Mouse (Mus musculus) olfactory bulb, adult 2 months (tissue): Measurements from ENCODE around the gene Itgb7.

ENCODE experiments used
- CTCF ChIP-seq: fragments of 200-500 bp; IDR thresholded peaks from 2 replicates; pipeline ENCODE4 v1.5.1; 2012; ENCODE audit warnings: low read depth, mild to moderate bottlenecking, low read length, moderate library complexity; ENCODE audit not compliant: insufficient read depth
- POLR2A ChIP-seq: fragments of 200-500 bp; IDR thresholded peaks from 2 replicates; pipeline ENCODE4 v1.6.1; 2012; ENCODE audit warnings: mild to moderate bottlenecking, low read depth, low read length, moderate library complexity; ENCODE audit not compliant: insufficient read depth

GRCm38 (mm10) chr15:102232764-102233163, 1.0 kb upstream of the Itgb7 start:
- TF ChIP-seq POLR2A (no peak), CTCF (no peak)
